Mouse (Mus musculus) layer of hippocampus, adult 18-20 months (tissue): ENCODE data around the gene Cnot6l. TPM values are rescaled to one million over a fixed set of nuclear protein-coding genes. Genes with fewer than 3 reads are reported as not detected.
A peak's percentile ranks its signal among the peaks of the same experiment; 100 is the strongest.

ENCODE experiments used
- DNase-seq, 2 experiments: peaks; one replicate each; pipeline ENCODE4 v3.0.0; 2022; ENCODE audit warnings: low spot score in 2 of 2
- long read RNA-seq: library from polyadenylated mRNA; stranded (forward); transcript quantifications from one replicate; pipeline ENCODE4 v2.0.0, GENCODE M21; 2021
- total RNA-seq, 2 experiments: library from RNA; stranded (reverse); gene quantifications; 2 replicates each; pipeline ENCODE4 v1.2.3; 2021

The Cnot6l gene
- 10 to 100 TPM; 70.1 to 80.2 TPM for total RNA-seq
- long read RNA-seq, full-length matches to known transcripts, result 3 of 10 reads
- long read RNA-seq, partial matches to known transcripts, result 1 of 10 reads
- long read RNA-seq, other reads (novel, unspliced or antisense), result 6 of 10 reads

DNA sequence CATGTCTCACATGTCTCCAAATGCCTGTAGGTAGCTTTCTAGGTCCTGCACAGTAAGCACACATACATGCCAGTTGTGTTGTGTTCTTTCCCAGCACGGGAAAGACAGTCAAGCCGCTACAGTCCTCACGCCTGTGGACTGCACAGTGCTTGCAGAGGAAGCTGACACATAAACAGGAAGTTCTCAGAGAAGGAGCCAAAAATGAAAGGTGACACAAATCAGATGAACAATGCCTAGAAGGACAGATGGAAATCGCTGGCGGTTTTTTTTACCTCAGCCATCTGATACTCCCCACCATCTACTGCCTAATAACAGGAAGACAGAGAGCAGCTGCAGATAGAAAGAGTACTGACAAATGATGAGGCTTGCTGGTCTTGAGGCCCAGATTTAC lies at the start of gene Cnot6l:
Gene Cnot6l (minus strand): TSS at position 151 of the 391 bp plus-strand sequence.
- peak in 1 of 2 experiments; percentile 49 for DNase-seq

DNA sequence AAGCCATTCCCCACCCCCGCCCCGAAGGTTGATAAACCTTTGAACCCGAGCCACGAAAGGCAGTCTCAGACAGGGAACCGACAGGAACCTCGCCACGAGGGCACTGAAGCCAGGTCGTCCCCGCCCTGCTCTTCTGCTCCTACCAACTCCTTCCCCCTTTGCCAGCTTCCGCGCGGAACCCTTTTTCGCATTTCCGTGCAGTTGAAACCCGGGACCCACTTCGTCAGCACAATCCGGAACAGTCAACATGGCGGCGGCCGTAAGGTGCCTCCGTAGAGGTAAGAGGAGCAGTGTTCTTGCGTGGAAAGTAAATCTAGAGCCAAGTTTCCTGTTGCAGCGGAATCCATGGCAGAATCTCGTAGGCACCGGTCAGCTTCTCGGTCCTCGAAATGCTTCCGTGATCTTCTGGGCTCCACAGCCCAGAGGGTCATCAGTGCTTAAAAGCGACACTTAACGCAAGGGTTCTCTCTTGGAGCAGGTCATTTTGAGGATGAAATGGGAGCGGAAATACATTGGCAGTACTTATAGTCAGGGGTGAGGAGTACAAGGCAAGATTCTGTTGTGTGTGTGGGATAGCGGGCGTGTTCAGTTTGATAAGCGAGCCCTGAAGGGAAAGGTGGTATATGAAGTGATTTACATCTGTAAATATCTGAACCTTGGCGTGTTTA lies 46.1 kb upstream of the Cnot6l start:
- peak; percentile 90 to 92 for DNase-seq

DNA sequence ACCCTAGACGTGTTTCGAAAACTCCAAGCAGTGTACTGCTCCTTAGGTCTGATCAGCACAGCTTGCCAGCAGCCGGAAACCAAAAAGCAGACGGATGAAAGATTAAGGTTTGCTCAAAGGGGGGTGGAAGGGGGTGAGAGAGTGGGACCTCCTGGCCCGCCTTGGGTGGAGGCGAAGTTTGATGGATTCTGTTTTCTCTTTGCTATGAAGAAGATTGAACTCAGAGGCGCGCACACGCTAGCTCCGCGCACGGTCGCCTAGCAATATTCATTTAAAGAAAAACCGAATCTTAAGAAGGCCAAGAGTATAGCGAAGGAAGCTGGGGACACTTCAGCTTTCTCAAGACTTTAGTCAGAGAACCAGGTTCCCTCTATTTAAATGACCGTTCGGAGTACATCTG lies 45.5 kb upstream of the Cnot6l start, which contains the start of gene Mrpl1:
Gene Mrpl1 (plus strand): TSS at position 35 of the 400 bp plus-strand sequence.
- peak in 1 of 2 experiments; percentile 30 for DNase-seq

DNA sequence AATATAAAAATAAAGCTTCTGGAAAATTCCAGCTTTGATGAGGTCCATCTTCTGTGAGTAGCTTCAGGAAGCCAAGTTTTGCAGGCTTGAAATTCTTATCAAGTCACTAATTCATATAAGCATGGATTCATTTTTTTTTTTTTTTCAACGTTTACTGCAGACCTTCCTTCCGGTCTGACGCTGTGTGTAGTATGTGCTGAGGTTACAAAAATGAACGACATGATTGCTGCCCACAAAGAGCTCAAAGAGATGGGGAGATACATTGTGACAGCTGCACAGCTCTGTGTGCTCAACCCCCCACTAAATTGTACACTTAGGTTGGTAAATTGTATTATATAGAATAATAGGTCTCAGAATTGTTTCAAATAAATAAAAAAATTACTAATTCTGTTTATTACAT lies 44.6 kb upstream of the Cnot6l start:
- DNase-seq, result no peak

DNA sequence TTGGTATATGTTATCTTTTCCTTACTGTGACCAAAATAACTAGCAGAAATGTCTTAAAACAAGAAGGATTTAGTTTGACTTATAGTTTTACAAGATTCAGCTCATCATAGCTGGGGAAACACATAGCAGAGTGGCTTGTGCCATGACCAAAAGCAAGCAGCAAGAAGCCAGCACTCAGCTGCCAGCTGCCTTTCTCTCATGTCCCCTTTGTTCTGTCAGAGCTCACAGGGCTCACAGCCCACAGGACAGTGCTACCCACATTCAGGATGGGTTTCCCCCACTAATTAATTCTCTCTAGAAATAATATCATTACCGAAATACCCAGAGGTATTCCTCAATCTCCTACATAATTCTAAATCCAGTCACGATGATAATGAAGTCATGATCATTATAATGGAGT lies 43.6 kb upstream of the Cnot6l start:
- no peak for DNase-seq

DNA sequence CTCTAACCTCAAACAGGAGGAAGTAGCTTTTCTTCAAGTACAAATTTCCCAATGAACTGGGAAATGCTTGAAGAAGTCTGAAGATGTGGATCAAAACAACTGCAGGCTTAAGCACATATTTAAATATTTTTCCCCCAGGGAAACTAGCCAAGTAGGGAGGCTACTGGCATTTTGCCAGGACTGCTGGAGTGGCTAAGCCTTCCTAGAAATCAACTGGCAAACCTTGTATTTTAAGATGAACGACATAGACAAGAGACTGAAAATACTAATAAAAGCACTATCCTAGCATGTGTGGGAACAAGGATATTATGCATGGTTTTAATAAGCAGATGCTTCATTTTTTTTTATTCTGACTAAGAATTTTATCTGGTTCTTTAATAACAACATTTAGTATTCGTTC lies 42.9 kb upstream of the Cnot6l start:
- DNase-seq, result peak in 1 of 2 experiments; percentile 14

DNA sequence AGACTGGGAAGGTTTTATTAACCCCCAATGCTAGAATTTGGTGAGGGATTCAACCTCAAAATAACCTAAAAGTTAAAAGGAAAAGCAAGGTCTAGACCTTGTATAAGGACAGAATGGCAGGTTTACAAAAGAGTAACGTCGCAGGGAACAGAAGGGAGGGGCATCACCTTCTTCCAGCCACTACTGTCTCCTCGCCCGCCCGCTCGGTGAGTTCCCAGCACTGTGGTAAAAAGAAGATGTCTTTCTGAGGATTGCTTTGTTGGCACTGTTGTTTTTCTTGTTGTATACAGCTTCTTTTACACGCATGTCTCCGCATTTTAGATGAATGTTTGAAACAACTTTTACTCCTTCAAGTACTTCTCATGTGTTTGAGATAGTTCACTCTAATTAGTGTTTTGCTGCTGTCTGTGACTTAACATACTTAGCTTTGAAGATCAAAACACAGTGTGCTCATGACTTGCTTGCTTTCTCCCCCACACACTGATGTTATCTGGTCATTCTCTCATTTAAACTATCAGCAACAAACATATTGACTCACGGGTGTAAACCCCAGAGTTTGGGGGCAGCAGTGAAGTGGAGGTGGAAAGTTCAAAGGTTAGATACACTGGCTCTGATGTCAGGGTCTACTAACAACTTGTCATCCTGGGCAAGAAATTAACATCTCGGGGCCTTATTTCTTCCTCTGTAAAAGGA lies 37.6 kb upstream of the Cnot6l start:
- DNase-seq, result no peak

DNA sequence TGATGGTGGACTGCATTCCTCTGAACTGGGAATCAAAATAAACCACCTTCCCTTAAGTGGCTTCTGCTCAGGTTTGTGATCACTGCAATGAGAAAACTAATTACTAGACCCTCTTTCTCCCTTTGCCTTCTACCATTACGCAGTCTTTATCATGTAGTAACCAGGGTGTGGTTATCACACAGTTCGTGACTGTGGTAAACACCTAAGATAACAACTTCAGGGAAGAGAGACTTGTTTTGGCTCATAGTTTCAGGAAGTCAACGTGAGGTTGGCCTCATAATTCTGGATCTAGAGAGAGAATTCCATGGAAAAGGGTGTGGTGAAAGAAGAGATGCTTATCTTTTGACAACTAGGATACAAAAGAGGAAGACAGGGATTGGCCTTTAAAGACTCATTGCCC lies 36.3 kb upstream of the Cnot6l start:
- no peak for DNase-seq

DNA sequence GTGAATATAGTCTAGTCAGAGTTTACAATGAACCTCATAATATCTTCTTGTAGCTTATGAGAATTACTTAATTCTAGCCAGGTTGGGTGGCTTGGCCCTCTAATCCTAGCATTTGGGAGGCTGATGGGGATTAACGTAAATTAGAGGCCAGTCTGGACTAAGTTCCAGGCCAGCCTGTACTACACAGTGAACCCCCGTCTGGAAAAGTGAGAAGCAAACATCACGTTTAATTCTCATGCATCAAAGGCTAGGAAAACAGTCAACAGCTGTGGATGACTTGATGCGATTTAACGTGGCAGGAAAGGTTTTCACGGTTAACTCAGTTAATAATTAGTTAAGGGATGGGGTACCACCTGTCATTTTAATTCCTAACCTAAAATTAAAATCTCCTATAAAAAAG lies 34.3 kb upstream of the Cnot6l start:
- no peak for DNase-seq

DNA sequence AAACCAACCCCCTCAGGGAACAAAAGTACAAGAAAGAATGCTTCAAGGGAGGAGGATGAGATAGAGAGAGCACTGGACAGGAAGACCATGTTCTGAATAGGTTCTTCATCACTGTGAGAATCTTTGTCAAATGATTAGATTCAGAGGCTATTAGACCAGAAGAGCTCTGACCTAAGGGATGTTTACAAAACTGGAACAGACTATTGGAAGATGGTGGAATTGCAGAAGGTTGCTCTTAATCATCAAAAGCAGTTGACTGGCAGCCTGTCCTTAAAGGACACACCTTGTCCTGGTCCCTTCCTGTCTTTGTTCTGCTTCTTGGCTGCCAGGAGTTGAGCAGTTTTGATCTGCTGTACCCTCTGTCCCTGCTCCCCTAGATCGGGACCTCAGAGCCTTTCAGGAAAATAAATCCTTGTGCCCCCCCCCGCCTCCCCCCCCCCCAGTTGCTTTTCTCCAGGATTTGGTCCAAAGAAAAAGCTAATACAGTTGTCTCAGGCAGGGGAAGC lies 32.6 kb upstream of the Cnot6l start:
- DNase-seq, result no peak

DNA sequence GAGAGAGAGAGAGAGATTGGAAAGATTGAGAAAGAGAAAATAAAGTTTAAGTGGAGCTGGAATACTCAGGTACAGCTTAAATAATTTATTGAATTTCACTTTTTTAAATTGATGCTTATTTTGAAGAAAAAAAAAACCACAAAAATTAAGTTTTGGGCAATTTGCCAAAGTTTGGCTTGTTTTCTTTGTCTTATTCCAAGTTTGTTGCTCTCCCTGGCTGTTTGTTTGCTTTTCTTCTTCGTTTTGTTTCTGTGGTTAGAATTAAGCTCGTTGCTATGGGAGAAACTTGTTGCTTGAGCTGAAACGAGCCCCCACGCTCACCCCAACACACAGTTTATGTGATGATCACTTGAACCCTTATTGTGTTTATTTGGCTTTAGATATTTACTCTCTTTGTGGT lies 27.3 kb upstream of the Cnot6l start:
- no peak for DNase-seq

DNA sequence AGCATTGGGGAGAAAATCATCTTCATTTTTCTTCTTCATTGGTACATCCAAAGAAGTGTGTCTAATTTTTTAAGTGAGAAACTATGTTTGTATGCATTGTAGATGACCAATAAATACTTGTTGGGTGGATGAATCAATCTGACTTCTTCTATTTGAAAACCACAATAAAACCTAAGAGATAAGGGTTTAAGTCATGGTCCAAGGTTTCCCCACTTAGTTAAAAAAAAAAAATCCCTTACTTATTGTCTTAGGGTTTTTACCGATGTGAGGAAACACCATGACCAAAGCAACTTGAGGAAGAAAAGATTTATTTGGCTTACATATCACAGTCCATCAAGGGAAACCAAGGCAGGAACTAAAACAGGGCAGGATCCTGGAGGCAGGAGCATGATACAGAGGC lies 25.8 kb upstream of the Cnot6l start:
- no peak for DNase-seq

DNA sequence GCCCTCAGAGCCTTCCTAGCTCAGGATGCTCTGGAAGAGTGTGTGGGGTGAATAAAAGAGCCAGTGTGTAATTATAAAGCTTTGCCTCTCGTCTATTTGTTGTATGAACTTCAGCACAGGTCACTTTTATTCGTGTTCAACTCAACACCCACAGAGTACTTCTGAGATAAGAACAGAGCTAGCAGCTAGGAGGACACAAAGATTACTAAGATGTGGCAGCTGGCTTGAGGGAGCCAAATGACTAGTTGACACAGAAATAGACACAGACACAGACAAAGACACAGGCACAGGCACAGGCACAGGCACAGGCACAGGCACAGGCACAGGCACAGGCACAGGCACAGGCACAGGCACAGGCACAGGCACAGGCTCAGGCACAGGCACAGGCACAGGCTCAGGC lies 20.0 kb upstream of the Cnot6l start:
- DNase-seq, result no peak

DNA sequence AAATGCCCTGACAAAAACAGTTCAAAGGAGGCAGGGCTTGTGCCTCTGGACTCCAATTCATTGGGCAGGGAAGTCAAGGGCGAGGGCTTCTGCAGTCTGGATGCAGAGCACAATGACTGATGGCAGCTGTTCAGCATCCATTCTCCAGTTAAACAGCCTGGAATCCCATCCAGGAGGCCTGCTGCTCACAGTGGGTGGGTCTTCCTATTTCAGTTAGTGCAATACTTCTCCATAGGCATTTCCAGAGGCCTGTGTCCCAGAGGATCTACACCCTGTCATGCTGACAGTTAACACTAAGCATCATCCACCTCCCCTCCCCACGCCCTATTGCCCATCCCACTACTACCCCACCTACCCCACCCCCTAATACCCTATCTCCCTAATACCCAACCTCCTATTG lies 19.2 kb upstream of the Cnot6l start:
- no peak for DNase-seq

DNA sequence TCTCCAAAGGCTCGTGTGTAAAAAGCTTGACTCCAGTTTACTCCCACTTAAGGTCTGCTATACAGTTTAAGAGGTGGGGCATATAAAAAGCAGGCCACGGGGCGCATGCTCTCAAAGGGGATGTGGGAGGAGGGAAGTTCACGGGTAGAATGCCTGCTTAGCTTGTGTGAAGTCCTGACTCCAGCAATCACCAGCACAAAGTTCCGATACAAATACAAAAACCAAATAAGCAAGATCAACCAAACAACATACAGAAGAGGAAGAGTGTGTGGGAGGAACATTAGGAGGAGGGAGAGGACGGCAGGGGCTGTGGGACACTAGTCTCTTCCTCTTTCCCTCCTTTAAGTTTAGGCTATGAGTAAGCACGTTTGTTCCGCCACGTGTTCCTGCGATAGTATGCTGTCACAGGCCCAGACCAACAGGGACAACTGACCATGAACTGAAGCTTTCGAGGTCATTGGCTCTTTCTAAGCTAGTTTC lies 12.9 kb upstream of the Cnot6l start:
- no peak for DNase-seq

DNA sequence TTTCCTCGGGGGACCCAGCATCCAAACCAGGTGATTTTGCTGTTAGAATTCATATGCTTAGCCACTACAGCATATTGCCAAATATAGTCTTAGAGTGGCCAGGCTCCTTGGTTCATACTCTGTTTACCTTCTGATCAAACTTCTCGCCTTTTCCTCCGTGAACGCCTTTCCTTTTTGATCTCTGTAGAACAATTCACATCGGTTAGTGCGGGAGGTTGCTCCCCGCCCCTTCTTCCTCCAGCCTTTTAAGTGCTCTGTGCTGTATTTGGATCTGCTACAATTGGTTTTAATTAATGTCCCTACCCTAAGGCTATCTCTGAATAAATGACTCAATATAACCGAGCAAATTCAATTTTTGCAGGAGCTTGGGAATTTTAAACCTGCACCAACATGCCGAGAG lies 12.2 kb upstream of the Cnot6l start:
- DNase-seq, result no peak

DNA sequence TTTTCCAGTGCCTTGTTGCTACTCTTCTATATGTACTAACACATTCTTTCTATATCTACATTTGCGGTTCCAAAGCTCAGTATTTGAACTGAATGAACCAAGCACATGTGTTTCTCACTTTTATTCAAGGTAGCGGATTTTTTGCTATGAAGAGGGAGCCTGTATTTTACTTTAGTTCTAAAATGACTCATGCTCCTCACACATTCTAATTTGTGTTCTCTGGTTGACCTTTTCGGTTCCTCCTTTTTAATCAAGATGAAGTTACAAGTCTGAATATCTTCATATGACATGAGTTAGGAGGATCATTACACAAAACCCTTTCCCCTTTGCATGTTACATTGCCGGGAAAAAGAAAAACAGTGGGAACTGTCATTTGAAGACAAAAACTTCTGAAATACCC lies 7.8 kb upstream of the Cnot6l start:
- DNase-seq, result no peak

DNA sequence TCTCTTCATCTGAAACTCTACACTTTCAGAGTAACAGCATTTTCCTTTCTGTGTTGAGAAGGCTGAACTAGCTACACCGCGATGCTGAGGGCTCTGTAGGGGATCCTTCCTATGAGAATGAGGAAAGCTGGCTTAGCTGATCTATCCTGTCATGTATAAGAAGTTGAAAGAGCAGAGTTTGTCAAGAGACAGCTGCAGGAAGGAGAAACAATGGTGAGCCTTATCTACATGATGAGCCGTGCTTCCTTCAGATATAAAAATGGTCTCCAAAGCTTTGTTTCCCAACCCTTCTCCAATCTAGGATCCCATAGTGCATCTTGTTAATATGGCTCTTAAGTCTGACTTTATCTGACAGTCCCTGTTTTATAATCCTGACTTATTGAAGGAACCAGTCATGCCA lies 6.5 kb upstream of the Cnot6l start:
- DNase-seq, result no peak

DNA sequence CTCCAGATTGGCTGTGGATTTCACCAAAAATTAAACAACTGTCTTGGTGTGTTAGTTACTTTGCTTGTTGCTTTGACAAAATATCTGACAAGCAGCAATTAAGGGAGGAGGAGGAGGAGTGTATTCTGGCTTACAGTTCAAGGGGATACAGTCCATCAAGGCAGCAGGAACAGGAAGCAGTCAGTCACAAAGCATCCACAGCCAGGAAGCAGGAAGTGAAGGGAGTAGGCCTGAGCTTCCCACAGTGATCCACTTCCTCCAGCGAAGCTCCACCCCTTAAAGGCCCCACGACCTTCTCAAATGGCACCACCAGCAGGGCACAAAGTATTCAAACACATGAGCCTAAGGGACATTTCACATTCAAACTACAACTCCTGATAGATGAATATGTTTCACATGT lies 2.8 kb upstream of the Cnot6l start:
- DNase-seq, result no peak

DNA sequence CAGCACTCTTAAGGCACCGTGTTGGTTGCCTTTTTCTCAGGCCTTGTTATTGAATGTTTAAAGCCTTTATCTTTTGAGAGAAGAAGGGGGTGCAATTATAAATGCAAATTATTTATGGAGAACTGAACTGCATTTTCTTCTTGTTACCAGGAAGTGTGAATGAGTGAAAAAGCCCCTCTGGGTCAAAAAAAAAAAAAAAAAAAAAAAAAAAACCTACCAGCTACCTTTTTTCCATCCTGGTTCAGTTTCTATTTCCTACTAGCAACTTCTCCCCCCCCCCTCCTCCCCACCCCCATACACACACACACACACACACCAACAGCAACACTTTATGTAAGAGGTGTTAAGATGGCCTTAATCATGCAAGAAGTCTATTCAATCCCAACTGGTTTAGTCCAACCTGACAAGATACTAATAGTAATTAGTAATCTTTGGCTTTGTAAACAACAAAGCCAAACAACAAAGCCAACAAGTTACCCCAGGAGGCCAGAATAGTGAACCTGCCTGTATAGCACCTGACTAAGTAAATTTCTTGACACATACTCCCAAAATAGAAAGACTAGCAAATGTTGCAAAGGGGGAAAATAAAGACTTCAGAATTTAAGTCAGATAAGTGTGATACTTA lies 463 bp downstream of the Cnot6l start:
- DNase-seq, result no peak

DNA sequence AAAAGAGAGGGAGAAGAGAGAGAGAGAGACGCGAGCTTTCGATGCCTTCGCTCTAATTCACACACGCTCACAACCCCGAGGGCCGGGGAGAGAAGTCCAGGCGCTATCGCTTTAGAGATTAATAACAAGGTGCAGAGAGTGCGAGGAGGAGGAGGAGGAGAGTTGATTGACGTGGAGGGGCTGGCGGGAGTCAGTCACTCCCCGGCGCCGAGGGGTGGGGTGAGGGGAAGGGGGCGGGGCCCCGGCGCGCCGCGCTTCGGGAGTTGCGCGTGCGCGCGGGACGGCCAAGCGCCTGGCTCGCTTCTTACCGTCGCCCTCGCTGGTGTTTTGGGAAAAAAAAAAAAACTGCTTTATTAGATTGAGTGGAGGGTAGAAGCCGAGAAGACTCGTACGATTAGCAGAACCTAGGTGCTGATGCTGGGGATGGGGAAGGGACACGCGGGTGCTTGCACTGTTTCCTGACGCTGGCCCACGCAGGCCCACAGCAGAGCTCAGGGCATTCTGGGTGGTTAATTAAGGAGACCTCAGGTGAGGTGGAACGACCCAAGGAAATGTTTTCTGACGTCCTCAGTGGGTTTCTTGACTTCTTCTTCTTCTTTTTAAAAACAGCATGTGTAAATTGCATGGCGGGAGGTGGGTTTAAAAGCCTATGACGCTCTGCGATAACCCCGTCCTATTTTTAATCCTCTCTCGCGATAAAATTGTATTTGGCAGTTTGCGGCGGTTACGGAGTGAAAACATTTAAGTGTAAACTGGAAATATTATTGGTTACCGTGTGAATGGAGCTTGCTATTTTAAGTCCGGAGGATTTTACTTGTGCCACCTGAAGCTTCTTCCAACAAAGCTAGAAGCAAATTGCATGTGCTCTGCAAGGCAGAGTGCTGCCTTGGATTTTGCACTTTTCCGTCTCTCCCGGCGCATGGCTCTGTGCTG lies 1.3 kb downstream of the Cnot6l start:
- DNase-seq, result peak; percentile 69 to 84
